Mouse (Mus musculus) ES-Bruce4 (cell line): ENCODE results near the gene Gabpa.

ENCODE experiments used
- CTCF ChIP-seq: IDR thresholded peaks from one replicate; pipeline ENCODE4 v1.8.1; 2011; ENCODE audit warnings: low read depth, low read length
- POLR2A ChIP-seq: IDR thresholded peaks from one replicate; pipeline ENCODE4 v1.8.1; 2011; ENCODE audit warnings: low read length; ENCODE audit not compliant: insufficient read depth

DNA sequence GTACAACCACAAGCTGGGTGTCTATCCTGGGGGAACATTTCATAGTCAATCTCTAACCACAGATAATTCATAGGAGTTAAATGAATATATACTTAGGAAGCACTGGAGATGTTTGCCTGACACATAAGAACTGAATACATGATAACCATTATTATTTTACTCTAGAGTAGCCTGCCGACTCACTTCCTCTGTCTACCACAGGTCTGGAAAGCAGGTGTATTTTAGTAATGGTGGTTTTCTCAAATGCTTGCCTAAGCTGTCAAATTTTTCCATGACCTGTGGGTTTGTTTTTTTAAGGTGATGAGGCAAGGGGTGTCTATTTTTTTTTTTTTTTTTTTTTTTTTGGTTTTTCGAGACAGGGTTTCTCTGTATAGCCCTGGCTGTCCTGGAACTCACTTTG is 34.7 kb upstream of the Gabpa start:
- no peak for TF ChIP-seq POLR2A
- no peak for TF ChIP-seq CTCF
